Mouse (Mus musculus) cerebellum, adult 2 months (tissue): Measurements from ENCODE around the gene Micall1.

ENCODE experiments used
- CTCF ChIP-seq: fragments of 200-500 bp; IDR thresholded peaks from 2 replicates; pipeline ENCODE4 v1.5.1; 2011; ENCODE audit warnings: low read depth, mild to moderate bottlenecking, control low read depth, low read length, moderate library complexity, borderline replicate concordance; ENCODE audit not compliant: insufficient read depth
- POLR2A ChIP-seq: fragments of 200-500 bp; IDR thresholded peaks from 2 replicates; pipeline ENCODE4 v1.6.1; 2011; ENCODE audit warnings: low read length, control low read depth, borderline replicate concordance; ENCODE audit not compliant: insufficient read depth

- TF ChIP-seq POLR2A (no peak), CTCF (no peak)
Measured at GRCm38 (mm10) chr15:79068416-79068815, 40.3 kb upstream of the Micall1 start.
